ENCODE assay signal across 16 mouse cellular contexts in the genomic region with DNA sequence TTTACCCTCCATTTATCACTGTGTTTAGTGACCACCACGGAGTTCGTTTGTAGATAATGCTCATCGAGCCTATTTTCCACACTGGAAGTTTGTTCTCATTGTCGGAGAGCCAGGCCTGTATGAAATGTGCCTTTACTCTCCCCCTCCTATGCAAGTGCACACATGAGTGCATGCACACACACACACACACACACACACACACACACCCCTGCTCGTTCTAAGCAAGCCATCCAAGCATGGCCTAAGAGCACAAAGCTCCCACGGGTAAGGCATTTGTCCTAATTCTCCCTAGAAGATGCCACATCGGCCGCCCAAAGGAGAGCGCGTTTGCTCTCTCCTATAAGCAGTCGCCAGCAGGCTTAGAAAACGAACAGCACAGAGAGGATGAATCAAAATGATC. TPM values are rescaled to one million over a fixed set of nuclear protein-coding genes. Genes with fewer than 3 reads are reported as not detected.
"Had no signal": no experiment of that assay in that cellular context is flagged by ENCODE, and none has a peak within 500 bp of the region (broad histone marks: within the 10 kb centered on the region; RNA-seq: fewer than 3 reads in every experiment).

No protein-coding gene starts in this region.

- DNase-seq: kidney, postnatal 10 days; lung, adult 2 months; lung, postnatal 36 days had no signal

- H3K4me3 ChIP-seq: left cerebral cortex, adult 2 months; limb, embryonic 10.5 days; liver, embryonic 15.5 days; neural tube, embryonic 13.5 days had no signal

- H3K9ac ChIP-seq: liver, embryonic 15.5 days; neural tube, embryonic 13.5 days had no signal

- H3K27me3 ChIP-seq: liver, embryonic 15.5 days had no signal

- H3K4me2 ChIP-seq: liver, embryonic 11.5 days; liver, embryonic 15.5 days; neural tube, embryonic 13.5 days had no signal

- H3K36me3 ChIP-seq: limb, embryonic 10.5 days; liver, embryonic 15.5 days; neural tube, embryonic 13.5 days had no signal

- ATAC-seq: intestine, postnatal 0 days; lung, postnatal 0 days had no signal

- H3K9me3 ChIP-seq: limb, embryonic 10.5 days; liver, embryonic 15.5 days; neural tube, embryonic 13.5 days had no signal

- H3K27ac ChIP-seq: left cerebral cortex, adult 2 months; limb, embryonic 10.5 days; liver, embryonic 15.5 days; neural tube, embryonic 13.5 days; stomach, postnatal 0 days had no signal

RNA-seq across cellular contexts. Expression of a gene that starts 3.5 kb away (rescaled TPM):
- total RNA-seq: layer of hippocampus, postnatal 25 days; left cerebral cortex, adult 2 months; left cerebral cortex, postnatal 14 days; megakaryocyte progenitor cell, adult 5-6 weeks; monocyte, adult 5-6 weeks had no signal
- polyA plus RNA-seq: limb, embryonic 10.5 days; lung, postnatal 0 days; neural tube, embryonic 13.5 days had no signal

RNA-seq across cellular contexts. Expression of a gene that starts 45.7 kb away (rescaled TPM):
- total RNA-seq: megakaryocyte progenitor cell, adult 5-6 weeks; monocyte, adult 5-6 weeks had no signal

RNA-seq across cellular contexts. Expression of a gene that starts 53.2 kb away (rescaled TPM):
- total RNA-seq: layer of hippocampus, postnatal 25 days; left cerebral cortex, adult 2 months; left cerebral cortex, postnatal 14 days; megakaryocyte progenitor cell, adult 5-6 weeks; monocyte, adult 5-6 weeks had no signal
- polyA plus RNA-seq: limb, embryonic 10.5 days; limb, embryonic 14.5 days; liver, embryonic 11.5 days; liver, embryonic 15.5 days; lung, adult 2 months; neural tube, embryonic 13.5 days had no signal
